Mouse (Mus musculus): ENCODE measurements around the gene Mrpl16. TPM values are rescaled to one million over a fixed set of nuclear protein-coding genes. Genes with fewer than 3 reads are reported as not detected.
A peak's percentile ranks its signal among the peaks of the same experiment; 100 is the strongest.

Mrpl16 gene
- polyA plus RNA-seq (2016; fragmentation: Nextera tagmentation; extraction: Ambion mirVana), result 76.2 and 76.8 TPM in 2 replicates

- Histone ChIP-seq H3K4me3 (peak within 1 kb of the TSS; percentile 86), H3K27me3 (replicated peaks) (0 out of 2 replicates have a peak, but pooled peaks cover 5% of the 10 kb centered on the region), H3K4me1 (replicated peaks) (peaks cover 7% of the 10 kb centered on the region), H3K4me2 (peak within 1 kb of the TSS; percentile 85), H3K27ac (ENCODE audit: poor library complexity, severe bottlenecking) (peak within 1 kb of the TSS; percentile 36; the same call in 1 of the 2 replicates), H3K9ac (peak within 1 kb of the TSS; percentile 83), H3K9me3 (replicated peaks) (no peaks in the 10 kb centered on the region), H3K36me3 (peaks cover 24% of the 10 kb centered on the region)
- ATAC-seq (ENCODE audit: insufficient number of reproducible peaks, low FRiP score), result peak; percentile 91
- under 1% methylated on average over 30 of the region's 30 CpGs for WGBS
These were observed at the start of gene Mrpl16 for GRCm38 (mm10) chr19:11770205-11770892. TSS of gene Mrpl16 (plus strand) at chr19:11770391.

- Histone ChIP-seq H3K36me3 (no peaks in the 10 kb centered on the region), H3K27ac (ENCODE audit: poor library complexity, severe bottlenecking) (no peak overlapping the region), H3K4me1 (replicated peaks) (no peaks in the 10 kb centered on the region), H3K4me3 (no peak overlapping the region), H3K9me3 (replicated peaks) (no peaks in the 10 kb centered on the region), H3K4me2 (no peak overlapping the region), H3K9ac (no peak overlapping the region), H3K27me3 (replicated peaks) (no peaks in the 10 kb centered on the region)
- 84% methylated on average over 2 of the region's 2 CpGs for WGBS
- ATAC-seq (ENCODE audit: insufficient number of reproducible peaks, low FRiP score), result no peak
These were observed 46.3 kb upstream of the Mrpl16 start for GRCm38 (mm10) chr19:11723870-11724269.

GRCm38 (mm10) chr19:11724275-11724674, 45.9 kb upstream of the Mrpl16 start:
- 72% methylated on average over 6 of the region's 6 CpGs for WGBS
- no peaks in the 10 kb centered on the region for H3K9me3 ChIP-seq (replicated peaks)
- H3K36me3 ChIP-seq, result no peaks in the 10 kb centered on the region
- no peak overlapping the region for H3K27ac ChIP-seq (ENCODE audit: poor library complexity, severe bottlenecking)
- H3K4me2 ChIP-seq, result no peak overlapping the region
- no peak overlapping the region for H3K9ac ChIP-seq
- no peak for ATAC-seq (ENCODE audit: insufficient number of reproducible peaks, low FRiP score)
- no peaks in the 10 kb centered on the region for H3K4me1 ChIP-seq (replicated peaks)
- H3K4me3 ChIP-seq, result no peak overlapping the region
- H3K27me3 ChIP-seq (replicated peaks), result no peaks in the 10 kb centered on the region

GRCm38 (mm10) chr19:11725915-11726314, 44.3 kb upstream of the Mrpl16 start:
- Histone ChIP-seq H3K36me3 (no peaks in the 10 kb centered on the region), H3K4me3 (no peak overlapping the region), H3K27ac (ENCODE audit: poor library complexity, severe bottlenecking) (no peak overlapping the region), H3K9me3 (replicated peaks) (no peaks in the 10 kb centered on the region), H3K4me1 (replicated peaks) (no peaks in the 10 kb centered on the region), H3K4me2 (no peak overlapping the region), H3K27me3 (replicated peaks) (no peaks in the 10 kb centered on the region), H3K9ac (no peak overlapping the region)
- whole genome bisulfite sequencing, result 59% methylated on average over 2 of the region's 2 CpGs
- ATAC-seq (ENCODE audit: insufficient number of reproducible peaks, low FRiP score), result no peak

GRCm38 (mm10) chr19:11727304-11727703, 42.9 kb upstream of the Mrpl16 start:
- ATAC-seq (ENCODE audit: insufficient number of reproducible peaks, low FRiP score), result no peak
- no peak overlapping the region for H3K4me3 ChIP-seq
- no peak overlapping the region for H3K27ac ChIP-seq (ENCODE audit: poor library complexity, severe bottlenecking)
- H3K9me3 ChIP-seq (replicated peaks), result no peaks in the 10 kb centered on the region
- H3K4me1 ChIP-seq (replicated peaks), result no peaks in the 10 kb centered on the region
- WGBS, result 76% methylated on average over 5 of the region's 5 CpGs
- H3K9ac ChIP-seq, result no peak overlapping the region
- no peaks in the 10 kb centered on the region for H3K27me3 ChIP-seq (replicated peaks)
- H3K4me2 ChIP-seq, result no peak overlapping the region
- H3K36me3 ChIP-seq, result no peaks in the 10 kb centered on the region

GRCm38 (mm10) chr19:11730278-11730677, 39.9 kb upstream of the Mrpl16 start:
- Histone ChIP-seq H3K9me3 (replicated peaks) (no peaks in the 10 kb centered on the region), H3K4me2 (no peak overlapping the region), H3K27me3 (replicated peaks) (no peaks in the 10 kb centered on the region), H3K27ac (ENCODE audit: poor library complexity, severe bottlenecking) (no peak overlapping the region), H3K4me1 (replicated peaks) (no peaks in the 10 kb centered on the region), H3K36me3 (no peaks in the 10 kb centered on the region), H3K9ac (no peak overlapping the region), H3K4me3 (no peak overlapping the region)
- no peak for ATAC-seq (ENCODE audit: insufficient number of reproducible peaks, low FRiP score)
- WGBS, result 56% methylated on average over 1 of the region's 1 CpGs

- Histone ChIP-seq H3K4me2 (no peak overlapping the region), H3K4me1 (replicated peaks) (no peaks in the 10 kb centered on the region)
These were observed 33.7 kb upstream of the Mrpl16 start for GRCm38 (mm10) chr19:11736455-11736854.

GRCm38 (mm10) chr19:11745680-11746079, 24.5 kb upstream of the Mrpl16 start:
- Histone ChIP-seq H3K27me3 (replicated peaks) (no peaks in the 10 kb centered on the region), H3K9ac (no peak overlapping the region), H3K9me3 (replicated peaks) (no peaks in the 10 kb centered on the region), H3K4me3 (no peak overlapping the region), H3K4me2 (no peak overlapping the region), H3K27ac (ENCODE audit: poor library complexity, severe bottlenecking) (no peak overlapping the region), H3K4me1 (replicated peaks) (no peaks in the 10 kb centered on the region), H3K36me3 (no peaks in the 10 kb centered on the region)
- no peak for ATAC-seq (ENCODE audit: insufficient number of reproducible peaks, low FRiP score)

More at GRCm38 (mm10) chr19:11736455-11736854, 33.7 kb upstream of the Mrpl16 start:
- Histone ChIP-seq H3K27ac (ENCODE audit: poor library complexity, severe bottlenecking) (no peak overlapping the region), H3K9me3 (replicated peaks) (no peaks in the 10 kb centered on the region), H3K4me3 (no peak overlapping the region), H3K27me3 (replicated peaks) (no peaks in the 10 kb centered on the region), H3K9ac (no peak overlapping the region), H3K36me3 (no peaks in the 10 kb centered on the region)
- ATAC-seq (ENCODE audit: insufficient number of reproducible peaks, low FRiP score), result no peak
- WGBS, result 35% methylated on average over 1 of the region's 1 CpGs

GRCm38 (mm10) chr19:11747298-11747697, 22.9 kb upstream of the Mrpl16 start, which contains the start of gene Gif:
TSS of gene Gif (plus strand) at chr19:11747554.
- no peaks in the 10 kb centered on the region for H3K36me3 ChIP-seq
- H3K4me2 ChIP-seq, result no peak within 1 kb of the TSS
- no peak within 1 kb of the TSS for H3K4me3 ChIP-seq
- H3K27ac ChIP-seq (ENCODE audit: poor library complexity, severe bottlenecking), result no peak within 1 kb of the TSS
- WGBS, result 79% methylated on average over 2 of the region's 2 CpGs
- no peak for ATAC-seq (ENCODE audit: insufficient number of reproducible peaks, low FRiP score)
- no peak within 1 kb of the TSS for H3K9ac ChIP-seq
- 0 out of 2 replicates have a peak, but pooled peaks cover 7% of the 10 kb centered on the region for H3K4me1 ChIP-seq (replicated peaks)
- no peaks in the 10 kb centered on the region for H3K27me3 ChIP-seq (replicated peaks)
- H3K9me3 ChIP-seq (replicated peaks), result no peaks in the 10 kb centered on the region

- no peak overlapping the region for H3K4me3 ChIP-seq
- WGBS, result 75% methylated on average over 3 of the region's 3 CpGs
These were observed 5.1 kb upstream of the Mrpl16 start for GRCm38 (mm10) chr19:11765059-11765458.

GRCm38 (mm10) chr19:11766413-11766812, 3.8 kb upstream of the Mrpl16 start:
- H3K4me1 ChIP-seq (replicated peaks), result peaks cover 7% of the 10 kb centered on the region
- H3K36me3 ChIP-seq, result no peaks in the 10 kb centered on the region
- H3K9me3 ChIP-seq (replicated peaks), result no peaks in the 10 kb centered on the region
- WGBS, result 57% methylated on average over 4 of the region's 4 CpGs
- H3K4me3 ChIP-seq, result no peak overlapping the region
- H3K4me2 ChIP-seq, result no peak overlapping the region
- H3K27ac ChIP-seq (ENCODE audit: poor library complexity, severe bottlenecking), result no peak overlapping the region
- ATAC-seq (ENCODE audit: insufficient number of reproducible peaks, low FRiP score), result no peak
- no peak overlapping the region for H3K9ac ChIP-seq
- 0 out of 2 replicates have a peak, but pooled peaks cover 5% of the 10 kb centered on the region for H3K27me3 ChIP-seq (replicated peaks)

More at GRCm38 (mm10) chr19:11765059-11765458, 5.1 kb upstream of the Mrpl16 start:
- no peaks in the 10 kb centered on the region for H3K4me1 ChIP-seq (replicated peaks)
- 0 out of 2 replicates have a peak, but pooled peaks cover 5% of the 10 kb centered on the region for H3K27me3 ChIP-seq (replicated peaks)
- H3K27ac ChIP-seq (ENCODE audit: poor library complexity, severe bottlenecking), result no peak overlapping the region
- no peaks in the 10 kb centered on the region for H3K36me3 ChIP-seq
- H3K4me2 ChIP-seq, result no peak overlapping the region
- H3K9me3 ChIP-seq (replicated peaks), result no peaks in the 10 kb centered on the region
- H3K9ac ChIP-seq, result no peak overlapping the region
- no peak for ATAC-seq (ENCODE audit: insufficient number of reproducible peaks, low FRiP score)

Measured in heart, embryonic 12.5 days (tissue).